Mouse (Mus musculus) spleen, adult 2 months (tissue): ENCODE measurements at regions not wholly inside any gene's neighbourhood (a gene's known extent, or its start where the extent isn't known, plus 50 kb on each side); places are given as distances from the start of the nearest gene placed in this dataset.
"Not testable (repeated sequence)": the region's sequence is repeated elsewhere in the genome, so short reads cannot be mapped to it uniquely, and the experiment has no call there.

Source experiments
- CTCF ChIP-seq: fragments of 200-500 bp; IDR thresholded peaks from 2 replicates; pipeline ENCODE4 v1.5.1; 2011; ENCODE audit warnings: mild to moderate bottlenecking, inconsistent platforms; ENCODE audit not compliant: insufficient read depth, insufficient read length, insufficient replicate concordance; ENCODE audit errors: extremely low read depth
- POLR2A ChIP-seq: fragments of 200-500 bp; IDR thresholded peaks from 2 replicates; pipeline ENCODE4 v1.6.1; 2011; ENCODE audit warnings: low read depth, low read length, inconsistent platforms

DNA sequence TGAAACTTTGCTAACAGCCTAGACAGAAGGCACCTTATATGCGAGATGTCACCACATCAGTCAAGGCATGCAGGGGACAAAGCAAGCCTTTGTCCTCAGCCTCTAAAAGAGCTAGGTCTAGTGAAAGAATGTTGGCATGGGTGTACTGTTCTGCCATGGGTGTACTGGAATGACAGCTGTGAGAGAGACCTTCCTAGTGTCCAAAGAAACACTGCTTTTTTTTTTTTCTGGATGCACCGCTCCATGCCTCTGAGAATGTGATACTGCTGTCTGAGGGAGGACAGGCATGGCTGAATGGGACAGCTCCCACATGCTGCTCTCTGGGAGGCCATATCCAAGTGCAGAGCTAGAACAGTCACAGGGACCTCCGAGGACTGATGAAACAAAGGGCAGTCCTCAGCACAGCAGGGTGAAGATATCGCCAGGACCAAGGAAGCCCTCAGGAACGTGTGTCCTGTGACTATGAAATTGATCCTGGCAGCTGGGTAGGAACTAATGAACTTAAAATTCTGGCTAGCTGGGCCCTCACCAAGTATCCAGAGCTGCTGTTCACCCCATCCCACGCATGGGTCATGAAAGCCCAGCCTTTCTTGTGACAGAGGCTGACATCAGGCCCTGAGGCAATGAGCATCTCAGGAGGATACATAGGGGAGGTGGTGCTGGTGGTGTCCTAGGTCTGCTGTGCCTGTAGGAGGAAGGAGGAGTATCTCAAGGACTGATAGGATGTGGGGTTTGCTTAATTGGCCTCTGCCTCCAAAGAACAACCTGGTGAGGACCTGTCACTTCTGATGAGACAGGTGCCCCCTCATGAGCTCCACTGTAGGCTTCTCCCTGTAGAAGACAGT lies 84.6 kb downstream of the Ddx11 start:
- not testable (repeated sequence) for TF ChIP-seq CTCF, POLR2A
